Comparison of ENCODE assay signal across 8 mouse cellular contexts in genomic region chr4:130360238-130360590, GRCm38 (mm10). TPM values are rescaled to one million over a fixed set of nuclear protein-coding genes. Genes with fewer than 3 reads are reported as not detected.
DNase-seq lines count a peak whose midpoint lies in the region; ATAC-seq and TF ChIP-seq lines count a peak whose summit lies in the region.

No protein-coding gene starts in this region.

- no peaks in the 10 kb centered on the region for H3K9me3 ChIP-seq in limb, embryonic 14.5 days (ENCODE audit: control insufficient read depth, low read length)
- no peaks in the 10 kb centered on the region for H3K9me3 ChIP-seq in stomach, embryonic 15.5 days

- H3K27me3 ChIP-seq in spleen, adult 2 months (ENCODE audit: control insufficient read depth, insufficient read depth, low read length), result no peaks in the 10 kb centered on the region
- no peaks in the 10 kb centered on the region for H3K27me3 ChIP-seq in limb, embryonic 14.5 days (ENCODE audit: control insufficient read depth, insufficient read depth, low read length)
- no peaks in the 10 kb centered on the region for H3K27me3 ChIP-seq in stomach, embryonic 15.5 days (replicated peaks)

- peak overlapping the region; percentile 80 for H3K4me3 ChIP-seq in spleen, adult 2 months (ENCODE audit: extremely low read depth, insufficient read depth, insufficient read length)
- peak overlapping the region; percentile 94 for H3K4me3 ChIP-seq in limb, embryonic 14.5 days (replicated peaks; ENCODE audit: low read length)
- H3K4me3 ChIP-seq in stomach, embryonic 15.5 days (replicated peaks), result peak overlapping the region; percentile 99

- peak overlapping the region; percentile 76 for H3K4me2 ChIP-seq in limb, embryonic 14.5 days (replicated peaks; ENCODE audit: low read depth, low read length, severe bottlenecking)
- peak overlapping the region; percentile 64 for H3K4me2 ChIP-seq in stomach, embryonic 15.5 days

- peak overlapping the region; percentile 68 for H3K27ac ChIP-seq in spleen, adult 2 months (ENCODE audit: insufficient read depth, low read length)
- peak overlapping the region; percentile 69 for H3K27ac ChIP-seq in limb, embryonic 14.5 days (replicated peaks; ENCODE audit: low read depth, low read length)
- H3K27ac ChIP-seq in stomach, embryonic 15.5 days, result peak overlapping the region; percentile 73

- TF ChIP-seq POLR2A in spleen, adult 2 months (IDR thresholded peaks at IDR 0.05; ENCODE audit: low read depth, low read length), result no peak; the same call in 1 of the 2 replicates
- TF ChIP-seq POLR2A in limb, embryonic 14.5 days (IDR thresholded peaks at IDR 0.05; ENCODE audit: borderline replicate concordance, extremely low read depth, insufficient read depth, insufficient read length), result no peak

- H3K9ac ChIP-seq in limb, embryonic 14.5 days (ENCODE audit: low read depth, low read length, severe bottlenecking), result peak overlapping the region; percentile 89
- peak overlapping the region; percentile 92 for H3K9ac ChIP-seq in stomach, embryonic 15.5 days

- under 1% methylated on average over 19 of the region's 19 CpGs for WGBS in spleen, adult 2 months
- WGBS in limb, embryonic 14.5 days, result under 1% methylated on average over 17 of the region's 19 CpGs
- WGBS in stomach, embryonic 15.5 days, result under 1% methylated on average over 19 of the region's 19 CpGs

- peaks cover 7% of the 10 kb centered on the region for H3K36me3 ChIP-seq in spleen, adult 2 months (ENCODE audit: control insufficient read depth, insufficient read depth, low read length)
- peaks cover 20% of the 10 kb centered on the region for H3K36me3 ChIP-seq in limb, embryonic 14.5 days (ENCODE audit: control insufficient read depth, insufficient read depth, low read length)
- peaks cover 20% of the 10 kb centered on the region for H3K36me3 ChIP-seq in stomach, embryonic 15.5 days

- H3K4me1 ChIP-seq in spleen, adult 2 months (ENCODE audit: control insufficient read depth, insufficient read depth, insufficient read length), result peaks cover 2% of the 10 kb centered on the region; the same call in 1 of the 2 replicates
- peaks cover 14% of the 10 kb centered on the region for H3K4me1 ChIP-seq in limb, embryonic 14.5 days (ENCODE audit: control insufficient read depth, insufficient read depth, low read length)
- H3K4me1 ChIP-seq in stomach, embryonic 15.5 days, result peaks cover 16% of the 10 kb centered on the region

- ATAC-seq in frontal cortex, adult (ENCODE audit: low TSS enrichment), result peak; percentile 35; the same call in 1 of the 2 replicates
- peak; percentile 8; the same call in 1 of the 2 replicates for ATAC-seq in limb, embryonic 14.5 days (ENCODE audit: low FRiP score, low read depth)
- no peak for ATAC-seq in stomach, embryonic 15.5 days (ENCODE audit: insufficient read depth, low FRiP score, low read depth)

- TF ChIP-seq CTCF in spleen, adult 2 months (IDR thresholded peaks at IDR 0.05; ENCODE audit: extremely low read depth, insufficient read depth, insufficient read length, insufficient replicate concordance), result no peak

- DNase-seq in frontal cortex, postnatal 10 days (ENCODE audit: low spot score in 2 of 2), result no peak
- DNase-seq in spleen, adult 2 months (ENCODE audit: low read depth in 1 of 2, low spot score in 2 of 2), result no peak
- DNase-seq in spleen, postnatal 10 days (ENCODE audit: low spot score in 2 of 2), result no peak
- DNase-seq in limb, embryonic 14.5 days (ENCODE audit: low spot score), result no peak
- DNase-seq in right cerebral cortex, postnatal 25 days, result no peak
- DNase-seq in layer of hippocampus, adult 9-10 months (ENCODE audit: low spot score), result no peak

RNA-seq across cellular contexts. Expression of gene Snrnp40, which starts 0.3 kb away (rescaled TPM):
- 30.3 and 40.3 TPM in 2 replicates for polyA plus RNA-seq in spleen, adult 2 months (2012; rRNA removed)
- polyA plus RNA-seq in limb, embryonic 14.5 days (2012; rRNA removed), result 100 and 106 TPM in 2 replicates
- polyA plus RNA-seq in limb, embryonic 14.5 days (2014; fragmentation: Nextera tagmentation; extraction: Ambion mirVana), result 137 and 141 TPM in 2 replicates
- 129 and 135 TPM in 2 replicates for polyA plus RNA-seq in stomach, embryonic 15.5 days (2015; fragmentation: Nextera tagmentation; extraction: Ambion mirVana)

RNA-seq across cellular contexts. Expression of gene Zcchc17, which starts 0.5 kb away (rescaled TPM):
- 13.0 and 13.3 TPM in 2 replicates for polyA plus RNA-seq in spleen, adult 2 months (2012; rRNA removed)
- polyA plus RNA-seq in limb, embryonic 14.5 days (2012; rRNA removed), result 25.9 and 33.3 TPM in 2 replicates
- polyA plus RNA-seq in limb, embryonic 14.5 days (2014; fragmentation: Nextera tagmentation; extraction: Ambion mirVana), result 76.3 and 79.3 TPM in 2 replicates
- polyA plus RNA-seq in stomach, embryonic 15.5 days (2015; fragmentation: Nextera tagmentation; extraction: Ambion mirVana), result 59.9 and 64.9 TPM in 2 replicates

RNA-seq across cellular contexts. Expression of gene Gm10570, which starts 51.7 kb away (rescaled TPM):
- polyA plus RNA-seq in spleen, adult 2 months (2012; rRNA removed), result not detected in 2 replicates
- polyA plus RNA-seq in limb, embryonic 14.5 days (2012; rRNA removed), result 0.30 TPM in 1 of 2 replicates, not detected in the other
- not detected in 2 replicates for polyA plus RNA-seq in limb, embryonic 14.5 days (2014; fragmentation: Nextera tagmentation; extraction: Ambion mirVana)
- 0.57 TPM in 1 of 2 replicates, not detected in the other for polyA plus RNA-seq in stomach, embryonic 15.5 days (2015; fragmentation: Nextera tagmentation; extraction: Ambion mirVana)

RNA-seq across cellular contexts. Expression of gene Fabp3, which starts 51.8 kb away (rescaled TPM):
- 0.38 and 0.54 TPM in 2 replicates for polyA plus RNA-seq in spleen, adult 2 months (2012; rRNA removed)
- 34.7 and 41.6 TPM in 2 replicates for polyA plus RNA-seq in limb, embryonic 14.5 days (2012; rRNA removed)
- polyA plus RNA-seq in limb, embryonic 14.5 days (2014; fragmentation: Nextera tagmentation; extraction: Ambion mirVana), result 34.0 and 47.3 TPM in 2 replicates
- polyA plus RNA-seq in stomach, embryonic 15.5 days (2015; fragmentation: Nextera tagmentation; extraction: Ambion mirVana), result 7.4 and 7.7 TPM in 2 replicates
